Mouse (Mus musculus): ENCODE results near the gene Thoc3.

Gene Thoc3

GRCm38 (mm10) chr13:54439912-54440311, 28.7 kb downstream of the Thoc3 start:
- no peak for DNase-seq

GRCm38 (mm10) chr13:54438814-54439213, 29.8 kb downstream of the Thoc3 start:
- no peak for DNase-seq

GRCm38 (mm10) chr13:54437083-54437482, 31.6 kb downstream of the Thoc3 start:
- DNase-seq: no peak

GRCm38 (mm10) chr13:54436666-54437065, 32.0 kb downstream of the Thoc3 start:
- no peak for DNase-seq

GRCm38 (mm10) chr13:54431161-54431560, 37.5 kb downstream of the Thoc3 start:
- DNase-seq: no peak

- DNase-seq: no peak
Measured at GRCm38 (mm10) chr13:54430051-54430450, 38.6 kb downstream of the Thoc3 start.

GRCm38 (mm10) chr13:54428771-54429170, 39.9 kb downstream of the Thoc3 start:
- no peak for DNase-seq

GRCm38 (mm10) chr13:54426781-54427655, 41.6 kb downstream of the Thoc3 start:
- DNase-seq: no peak

GRCm38 (mm10) chr13:54425269-54425668, 43.4 kb downstream of the Thoc3 start:
- no peak for DNase-seq

GRCm38 (mm10) chr13:54420226-54420625, 48.4 kb downstream of the Thoc3 start:
- no peak for DNase-seq

- no peak for DNase-seq
Measured at GRCm38 (mm10) chr13:54418781-54419327, 49.8 kb downstream of the Thoc3 start.

- DNase-seq: no peak
Measured at GRCm38 (mm10) chr13:54415059-54415458, 53.6 kb downstream of the Thoc3 start.

GRCm38 (mm10) chr13:54412721-54413120, 55.9 kb downstream of the Thoc3 start:
- no peak for DNase-seq

GRCm38 (mm10) chr13:54412236-54412635, 56.4 kb downstream of the Thoc3 start:
- DNase-seq: no peak

GRCm38 (mm10) chr13:54411656-54412055, 57.0 kb downstream of the Thoc3 start:
- DNase-seq: no peak

Measured in cerebellum, adult 8-10 months (tissue).